Mouse (Mus musculus): ENCODE results near the gene Apol6.

DNA sequence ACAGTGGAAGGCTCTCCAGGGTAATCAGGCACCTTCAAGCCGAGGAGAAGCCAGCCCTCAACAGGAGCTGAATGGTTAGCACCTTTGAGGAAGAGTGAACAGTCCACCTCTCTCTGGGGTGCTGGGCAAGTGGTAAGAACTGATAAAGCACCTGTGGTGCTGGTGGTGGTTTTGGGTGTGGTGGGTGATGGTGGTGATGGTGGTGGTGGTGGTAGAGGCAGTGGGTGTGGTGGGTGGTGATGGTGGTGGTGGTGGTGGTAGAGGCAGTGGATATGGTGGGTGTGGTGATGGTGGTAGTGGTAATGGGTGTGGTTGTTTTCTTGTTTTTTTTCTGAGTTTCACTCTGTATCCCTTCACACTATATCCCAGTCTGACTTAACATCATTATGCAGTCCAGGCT is 8.5 kb downstream of the Apol6 start:
- TF ChIP-seq CTCF (IDR thresholded peaks at IDR 0.05; ENCODE audit: low read depth) (no peak), EP300 (optimal IDR thresholded peaks at IDR 0.05) (no peak)
